Mouse (Mus musculus) spleen, adult 2 months (tissue): ENCODE results near the gene Clk3.

Experiments
- CTCF ChIP-seq: fragments of 200-500 bp; IDR thresholded peaks from 2 replicates; pipeline ENCODE4 v1.5.1; 2011; ENCODE audit warnings: mild to moderate bottlenecking, inconsistent platforms; ENCODE audit not compliant: insufficient read depth, insufficient read length, insufficient replicate concordance; ENCODE audit errors: extremely low read depth
- POLR2A ChIP-seq: fragments of 200-500 bp; IDR thresholded peaks from 2 replicates; pipeline ENCODE4 v1.6.1; 2011; ENCODE audit warnings: low read depth, low read length, inconsistent platforms

GRCm38 (mm10) chr9:57733606-57734005, 32.1 kb downstream of the Clk3 start:
- TF ChIP-seq CTCF (no peak), POLR2A (no peak)
